Mouse (Mus musculus): ENCODE measurements around the gene Wdr70.

DNA sequence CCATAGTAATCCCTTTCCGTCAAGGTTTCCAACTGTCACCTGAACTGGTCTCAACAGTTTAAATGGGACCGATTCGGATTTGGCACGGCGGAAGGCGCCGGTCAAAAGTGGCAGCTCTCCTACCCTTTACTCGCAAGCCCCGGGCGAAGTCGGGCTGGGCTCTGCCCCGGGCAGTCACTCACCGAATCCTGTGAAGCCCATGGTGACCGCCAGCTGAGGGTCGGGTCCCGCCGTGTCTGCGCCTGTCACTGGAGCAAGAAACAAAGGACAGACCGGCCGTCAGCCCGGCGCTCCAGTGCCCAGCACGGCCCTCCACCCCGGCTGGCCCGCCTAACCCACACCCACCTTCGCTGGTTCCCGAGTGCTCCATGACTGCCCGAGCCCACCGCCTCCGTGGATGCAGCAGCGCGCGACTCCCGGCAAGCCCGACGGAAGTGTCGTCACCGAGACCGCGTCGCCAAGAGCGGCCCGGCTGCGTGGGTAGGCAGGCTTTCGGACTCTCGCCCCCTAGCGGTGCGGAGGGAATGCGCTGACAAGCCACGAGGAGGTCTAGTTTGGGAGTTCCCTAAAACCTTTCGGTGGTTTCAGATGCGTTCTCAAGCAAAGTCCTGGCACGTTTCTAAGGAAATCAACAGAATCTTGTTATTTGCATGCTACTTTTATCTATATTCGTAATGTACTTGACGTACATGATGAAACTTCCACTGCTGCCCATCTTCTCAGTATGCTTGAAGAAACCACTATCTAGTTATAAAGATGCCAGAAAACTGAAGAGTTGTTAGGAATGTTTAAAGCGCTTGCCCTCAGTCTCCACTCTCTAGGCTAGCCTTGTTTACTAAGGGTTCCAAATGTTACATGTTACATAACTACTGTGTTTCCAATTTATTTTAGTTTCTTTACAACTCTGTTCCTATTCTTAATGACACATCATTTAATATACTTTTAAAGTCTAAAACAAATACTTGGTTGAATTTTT lies at the start of gene Wdr70:
- TF ChIP-seq TAL1 (IDR thresholded peaks at IDR 0.05; ENCODE audit: low read length) (no peak), GATA1 (IDR thresholded peaks at IDR 0.05; ENCODE audit: low read length) (no peak)

Data from erythroblast, embryonic 14.5 days (primary cell).